Mouse (Mus musculus): Measurements from ENCODE around the gene Aldh3b1.

The Aldh3b1 gene

GRCm38 (mm10) chr19:3875045-3875444, 54.6 kb downstream of the Aldh3b1 start:
- no peak for DNase-seq (ENCODE audit: low spot score in 2 of 2)

GRCm38 (mm10) chr19:3872373-3872772, 57.2 kb downstream of the Aldh3b1 start:
- DNase-seq (ENCODE audit: low spot score in 2 of 2): no peak

GRCm38 (mm10) chr19:3871468-3871867, 58.1 kb downstream of the Aldh3b1 start:
- no peak for DNase-seq (ENCODE audit: low spot score in 2 of 2)

GRCm38 (mm10) chr19:3868290-3868689, 61.3 kb downstream of the Aldh3b1 start:
- DNase-seq (ENCODE audit: low spot score in 2 of 2): no peak

- DNase-seq (ENCODE audit: low spot score in 2 of 2): no peak
Measured at GRCm38 (mm10) chr19:3864960-3865359, 64.6 kb downstream of the Aldh3b1 start.

All from left cerebral cortex, adult 9 months (tissue).